Mouse (Mus musculus): ENCODE results near the gene Mtch2. TPM values are rescaled to one million over a fixed set of nuclear protein-coding genes. Genes with fewer than 3 reads are reported as not detected.

Gene Mtch2
- 13.0 and 13.3 TPM in 2 replicates for polyA plus RNA-seq (2012)

DNA sequence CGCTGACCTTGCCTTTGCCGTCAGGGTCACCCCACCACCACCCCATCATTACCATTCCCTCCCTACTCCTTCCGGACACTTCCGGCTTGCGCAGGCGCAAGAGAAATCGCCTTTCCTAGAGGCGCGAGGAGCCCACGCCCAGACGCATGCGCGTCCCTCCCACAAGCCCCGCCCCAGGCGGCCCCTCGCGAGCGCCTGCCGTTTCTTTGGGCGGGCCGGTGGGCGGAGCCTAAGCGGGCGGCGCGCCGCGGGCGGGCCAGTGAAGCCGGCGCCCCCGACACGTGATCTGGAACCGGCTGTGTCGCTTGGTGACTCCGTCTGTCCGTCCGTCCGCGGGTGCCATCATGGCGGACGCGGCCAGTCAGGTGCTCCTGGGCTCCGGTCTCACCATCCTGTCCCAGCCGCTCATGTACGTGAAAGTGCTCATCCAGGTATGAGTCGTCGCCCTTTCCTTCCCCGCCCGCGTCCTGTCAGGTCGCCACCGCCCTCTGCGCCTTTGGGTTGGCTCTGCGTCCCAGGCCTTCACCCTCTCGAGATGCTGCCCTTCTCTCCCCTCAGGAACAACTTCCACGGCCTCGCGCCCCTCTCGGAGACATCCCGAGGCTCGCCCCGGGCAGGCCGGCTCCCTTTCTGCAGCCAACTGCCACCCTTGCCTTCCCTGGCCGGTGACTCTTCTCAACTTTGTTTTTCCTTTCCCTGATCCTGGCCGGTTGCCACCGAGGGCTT is at the start of gene Mtch2:
Gene Mtch2 (plus strand): TSS at position 201 of the 726 bp plus-strand sequence.
- TF ChIP-seq GATA1 (IDR thresholded peaks at IDR 0.05; ENCODE audit: low read length) = no peak

DNA sequence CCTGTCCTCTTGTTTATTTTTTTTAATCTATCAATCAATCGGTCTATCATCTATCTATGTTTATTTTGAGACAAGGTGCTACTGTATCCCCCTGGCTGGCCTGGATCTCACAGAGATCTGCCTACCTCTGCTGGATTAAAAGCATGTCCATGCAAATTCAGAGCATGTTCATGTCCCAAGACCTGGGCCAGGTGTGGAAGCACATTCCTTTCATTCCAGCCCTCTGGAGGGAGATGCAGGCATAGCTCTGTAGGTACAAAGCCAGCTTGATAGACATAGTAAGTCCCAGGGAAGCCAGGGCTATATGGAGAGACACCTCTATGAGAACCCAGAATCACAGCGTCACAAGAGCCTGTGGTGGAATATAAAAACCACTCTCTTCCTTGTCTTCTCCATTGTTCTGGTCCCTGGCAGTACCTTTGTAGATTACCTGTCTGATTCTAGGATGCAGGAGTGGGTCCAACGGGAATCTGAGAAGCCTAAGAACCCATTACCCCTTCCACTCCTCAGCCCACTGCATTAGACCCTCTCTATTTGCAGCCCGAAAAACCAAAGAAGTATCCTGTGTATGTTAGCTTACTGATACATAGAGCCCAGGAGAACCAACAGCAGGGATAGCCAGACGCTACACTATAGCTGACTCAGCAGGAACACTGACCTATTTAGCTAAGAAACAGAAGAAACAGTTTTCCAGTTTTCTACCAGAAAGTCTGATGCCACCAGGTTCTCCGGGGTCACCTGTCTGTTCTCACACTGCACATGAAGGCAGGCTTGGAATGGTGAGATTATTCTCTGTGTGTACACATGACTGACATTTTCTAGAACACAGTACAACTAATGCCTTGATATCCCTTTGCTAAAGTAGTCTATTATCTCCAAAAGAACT is 38.5 kb upstream of the Mtch2 start:
- TF ChIP-seq GATA1 (IDR thresholded peaks at IDR 0.05; ENCODE audit: low read length) = no peak

DNA sequence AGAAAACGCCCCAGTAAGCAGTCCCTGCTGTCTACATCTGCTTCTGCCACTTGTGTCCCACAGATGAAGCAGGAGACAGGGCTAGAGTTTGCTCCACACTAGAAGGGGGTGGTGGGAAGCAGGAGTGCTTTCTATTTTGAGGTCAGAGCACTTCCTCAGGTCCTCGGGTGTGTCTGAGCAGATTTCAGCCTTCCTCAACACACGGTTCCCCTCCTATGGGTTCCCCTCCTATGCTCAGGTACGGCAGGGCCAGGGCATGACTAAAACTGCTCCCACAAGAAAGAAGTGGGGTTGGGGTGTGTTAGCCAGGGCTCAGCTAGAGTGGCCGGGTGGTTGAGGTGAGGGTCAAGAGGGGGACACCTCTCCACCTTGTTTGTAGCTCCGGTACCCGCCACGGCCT is 36.2 kb upstream of the Mtch2 start:
- no peak for TF ChIP-seq GATA1 (IDR thresholded peaks at IDR 0.05; ENCODE audit: low read length)

DNA sequence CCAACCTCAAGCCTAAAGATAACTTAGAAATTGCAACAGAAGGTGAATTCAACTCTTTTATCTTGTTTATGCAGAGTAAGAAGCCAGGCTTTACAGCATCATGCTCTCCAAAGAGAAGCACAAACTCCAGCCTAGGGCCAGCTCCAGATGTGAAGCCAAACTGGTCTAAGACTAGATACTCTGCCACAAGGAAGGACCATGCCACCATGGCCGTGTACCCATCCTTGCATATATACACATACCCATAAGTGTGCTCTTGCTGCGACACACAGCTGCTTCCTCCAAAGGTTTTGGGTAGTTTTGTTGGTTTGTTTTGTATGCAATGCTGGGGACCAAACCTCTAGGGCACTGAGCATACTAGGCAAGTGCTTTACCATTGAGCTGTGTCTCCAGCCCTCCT is 31.7 kb upstream of the Mtch2 start:
- no peak for TF ChIP-seq GATA1 (IDR thresholded peaks at IDR 0.05; ENCODE audit: low read length)

DNA sequence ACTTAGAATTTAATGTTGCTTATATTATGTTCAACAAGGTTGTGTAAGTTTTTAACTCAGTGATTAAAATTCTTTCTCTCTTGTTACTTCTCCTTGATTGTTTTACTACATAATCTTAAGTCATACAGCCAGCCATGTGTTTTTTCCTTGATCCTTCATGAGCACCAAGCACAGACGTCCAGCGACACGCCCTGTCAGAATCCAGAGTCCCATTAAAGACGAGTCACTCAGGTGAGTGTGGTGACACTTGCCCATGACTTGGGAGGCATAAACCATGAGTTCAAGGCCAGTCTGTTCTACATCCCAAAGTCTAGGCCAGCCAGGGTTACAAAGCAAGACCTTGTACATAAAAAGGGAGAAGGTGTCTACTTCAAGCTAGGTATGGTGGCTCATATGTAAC is 30.8 kb upstream of the Mtch2 start:
- no peak for TF ChIP-seq GATA1 (IDR thresholded peaks at IDR 0.05; ENCODE audit: low read length)

DNA sequence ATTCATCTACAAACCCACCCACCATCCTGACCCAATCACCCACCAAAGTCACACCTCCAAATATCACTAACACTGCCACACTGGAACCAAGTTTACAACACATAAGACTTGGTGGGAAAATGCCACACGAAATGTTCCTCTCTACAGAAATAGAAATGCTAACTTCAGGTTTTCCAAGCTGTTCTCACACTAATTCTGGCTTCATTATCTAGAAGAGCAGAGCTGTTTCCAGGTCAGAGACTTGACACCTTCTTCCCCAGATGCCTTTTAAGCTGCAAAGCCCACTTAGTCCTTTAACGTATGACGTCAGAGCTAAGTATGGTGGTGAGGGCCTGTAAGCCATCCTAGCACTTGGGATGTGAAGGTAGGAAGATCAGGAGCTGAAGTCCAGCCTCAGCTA is 28.2 kb upstream of the Mtch2 start:
- no peak for TF ChIP-seq GATA1 (IDR thresholded peaks at IDR 0.05; ENCODE audit: low read length)

DNA sequence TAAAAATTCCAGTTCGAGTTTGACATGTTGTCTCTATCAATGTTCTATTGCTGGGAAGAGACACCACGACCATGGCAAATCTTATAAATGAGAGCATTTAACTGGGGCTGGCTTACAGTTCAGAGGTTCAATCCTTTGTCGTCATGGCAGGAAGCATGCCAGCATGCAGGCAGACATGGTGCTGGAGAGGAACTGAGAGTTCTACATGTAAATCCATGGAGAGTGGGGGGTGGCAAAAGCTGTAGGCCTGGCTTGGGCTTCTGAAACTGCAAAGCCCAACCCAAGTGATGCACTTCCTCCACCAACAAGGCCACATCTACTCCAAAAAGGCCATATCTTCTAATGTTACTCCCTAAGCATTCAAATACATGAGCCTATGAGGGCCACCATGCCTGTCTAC is 26.1 kb upstream of the Mtch2 start:
- no peak for TF ChIP-seq GATA1 (IDR thresholded peaks at IDR 0.05; ENCODE audit: low read length)

DNA sequence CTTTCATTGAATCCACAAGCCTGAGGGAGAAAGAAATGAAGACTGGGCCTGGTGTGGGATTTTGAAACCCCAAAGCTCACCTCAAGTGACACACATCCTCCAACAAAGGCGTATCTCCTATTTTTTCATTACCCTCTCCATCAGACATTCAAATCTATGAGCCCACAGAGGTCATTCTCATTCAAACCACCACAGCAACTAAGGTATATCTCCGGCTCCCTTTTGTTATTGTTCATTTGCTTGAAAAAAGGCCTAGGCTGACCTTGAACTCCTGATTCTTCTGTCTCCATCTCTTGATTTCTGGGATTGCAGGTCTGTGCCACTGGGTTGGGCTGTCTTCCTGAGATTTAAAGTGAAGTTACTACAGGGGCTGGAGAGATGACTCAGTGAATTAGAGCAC is 24.0 kb upstream of the Mtch2 start:
- TF ChIP-seq GATA1 (IDR thresholded peaks at IDR 0.05; ENCODE audit: low read length) = no peak

DNA sequence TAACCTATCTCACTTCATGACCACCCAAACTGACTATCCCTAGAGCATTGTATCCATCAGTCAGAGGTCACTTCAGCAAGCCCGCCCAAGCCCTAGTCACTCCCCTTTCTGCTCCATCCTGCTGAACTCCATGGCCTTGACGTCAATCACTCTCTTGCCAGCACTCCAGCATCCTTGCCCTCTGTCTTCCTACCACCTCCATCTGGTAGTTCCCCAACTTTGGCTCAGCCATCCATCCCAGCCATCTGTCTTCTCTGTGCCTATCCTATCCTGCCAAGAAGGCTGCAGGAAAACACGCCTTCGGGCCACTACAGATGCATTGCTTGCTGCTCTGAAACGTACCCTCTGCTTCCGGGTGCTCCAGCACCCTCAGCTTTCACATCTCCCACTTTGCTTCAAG is 23.2 kb upstream of the Mtch2 start:
- no peak for TF ChIP-seq GATA1 (IDR thresholded peaks at IDR 0.05; ENCODE audit: low read length)

DNA sequence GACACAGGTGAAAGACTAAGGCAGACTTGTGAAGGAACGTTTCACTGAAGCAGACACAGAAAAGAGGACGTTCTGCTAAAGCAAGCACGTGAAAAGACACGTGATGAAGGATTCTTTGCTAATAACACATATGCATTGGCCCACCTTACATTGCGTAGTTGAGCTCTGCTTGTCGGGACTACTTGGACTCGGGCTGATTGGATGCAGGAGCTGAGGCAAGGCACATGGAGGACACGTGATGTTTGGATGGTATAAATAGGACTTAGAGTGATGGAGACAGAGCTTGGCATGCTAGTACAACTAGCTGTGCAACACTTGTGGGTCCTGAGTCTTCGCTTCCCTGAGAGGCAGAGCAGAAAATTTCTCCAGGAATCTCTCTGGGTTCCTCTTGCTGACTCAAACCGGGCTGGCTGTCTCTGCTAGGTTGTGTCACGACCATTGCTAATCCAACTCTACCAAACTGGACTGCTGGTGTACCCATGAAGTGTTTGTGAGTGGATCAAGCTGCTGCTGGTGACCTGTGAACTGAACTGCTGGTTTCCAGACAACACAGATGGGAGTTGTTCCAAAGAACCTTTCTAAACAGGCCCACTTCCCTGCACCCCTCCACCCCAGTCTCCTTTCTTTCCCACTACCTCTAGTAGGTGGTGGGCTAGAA is 21.3 kb upstream of the Mtch2 start:
- no peak for TF ChIP-seq GATA1 (IDR thresholded peaks at IDR 0.05; ENCODE audit: low read length)

DNA sequence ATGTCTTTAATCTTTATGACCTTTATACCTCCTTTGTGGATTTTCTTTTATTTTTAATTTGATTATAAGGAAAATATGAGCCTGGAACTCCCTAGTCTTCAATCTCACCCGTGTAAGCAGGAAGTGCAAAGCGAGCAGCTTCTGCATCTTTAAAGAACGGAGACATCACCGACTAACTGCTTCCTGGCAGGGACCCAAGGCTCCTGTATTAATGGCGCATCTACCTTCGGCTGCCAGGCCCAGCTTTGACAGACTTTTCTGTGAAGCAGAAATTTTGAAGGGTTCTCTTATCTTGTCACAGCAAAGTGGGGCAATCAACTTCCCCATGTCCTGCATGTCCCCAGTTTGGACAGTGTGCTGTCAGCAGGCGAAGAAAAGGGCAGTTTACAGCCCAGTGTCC is 18.2 kb upstream of the Mtch2 start:
- no peak for TF ChIP-seq GATA1 (IDR thresholded peaks at IDR 0.05; ENCODE audit: low read length)

DNA sequence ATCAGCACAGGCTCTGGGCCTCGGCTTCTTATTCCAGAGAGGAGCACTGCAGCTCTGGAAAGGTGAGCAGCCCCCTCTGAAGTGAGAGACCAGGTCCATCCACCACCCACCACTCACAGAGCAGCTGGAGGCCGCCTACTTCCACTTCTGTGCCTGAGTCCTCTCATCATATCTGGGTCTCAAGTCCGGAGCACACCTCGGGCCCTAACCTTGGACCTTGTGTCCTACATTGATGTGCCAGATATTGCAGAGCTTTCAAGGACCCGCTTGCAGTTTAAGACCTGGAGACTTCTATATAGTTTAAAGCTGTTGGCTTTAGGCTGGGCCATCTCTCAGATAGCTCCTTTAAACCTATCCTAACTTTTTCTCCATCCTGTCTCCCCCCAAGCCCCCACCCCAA is 13.5 kb upstream of the Mtch2 start:
- no peak for TF ChIP-seq GATA1 (IDR thresholded peaks at IDR 0.05; ENCODE audit: low read length)

DNA sequence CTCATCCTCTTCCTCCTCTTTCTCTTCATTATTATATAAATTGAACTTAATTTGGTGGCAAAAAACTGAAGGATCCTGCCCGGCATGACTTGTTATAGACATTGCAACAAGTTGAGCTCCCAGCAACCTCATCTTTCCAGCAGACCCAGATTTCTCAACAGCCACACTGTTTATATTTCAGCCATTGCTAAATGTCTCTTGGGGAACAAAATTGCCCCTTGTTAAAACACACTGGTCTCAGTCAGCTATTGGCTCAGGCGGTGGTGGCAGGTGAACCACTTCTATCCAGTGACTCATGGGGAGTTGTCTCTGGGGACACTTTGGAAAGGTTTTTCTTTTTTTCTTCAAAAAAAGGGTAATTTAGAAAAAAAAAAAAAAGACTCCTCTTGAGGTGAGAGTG is 8.3 kb upstream of the Mtch2 start:
- TF ChIP-seq GATA1 (IDR thresholded peaks at IDR 0.05; ENCODE audit: low read length) = no peak

DNA sequence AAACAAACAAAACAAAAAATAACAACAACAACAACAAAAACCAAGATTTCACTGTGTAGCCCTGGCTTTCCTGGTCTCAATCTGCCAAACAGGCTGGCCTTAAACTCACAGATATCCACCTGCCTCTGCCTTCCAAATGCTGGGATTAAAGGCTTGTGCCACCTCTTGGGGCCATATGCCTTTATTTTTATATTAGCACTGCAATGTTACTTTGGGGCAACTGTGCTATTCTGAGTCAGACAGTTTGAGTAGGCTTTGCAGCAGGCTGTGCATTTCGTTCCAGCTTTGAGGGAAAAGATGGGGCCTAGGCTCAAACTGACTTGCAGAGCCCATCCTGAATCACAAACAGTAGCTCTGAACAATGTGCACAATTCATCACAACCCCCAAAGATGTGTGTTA is 3.3 kb upstream of the Mtch2 start:
- no peak for TF ChIP-seq GATA1 (IDR thresholded peaks at IDR 0.05; ENCODE audit: low read length)

DNA sequence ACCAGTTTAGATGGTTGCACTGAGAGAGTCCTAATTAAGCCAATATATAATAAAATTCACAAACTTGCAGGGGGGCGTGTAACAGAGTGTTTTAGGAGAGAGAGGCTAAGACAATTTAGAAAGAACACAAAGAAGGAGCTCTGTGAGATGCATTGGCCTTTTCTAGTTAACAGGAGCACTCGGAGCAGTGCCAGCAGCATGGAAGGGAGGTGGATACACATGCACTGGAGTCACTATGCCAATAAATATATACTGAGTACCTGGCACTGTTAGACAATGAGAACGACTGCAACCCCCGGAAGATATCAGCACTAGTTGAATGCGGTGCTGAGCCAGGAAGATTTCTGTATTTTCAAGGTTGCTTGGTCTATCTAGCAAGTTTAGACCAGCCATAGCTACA is 2.7 kb upstream of the Mtch2 start:
- no peak for TF ChIP-seq GATA1 (IDR thresholded peaks at IDR 0.05; ENCODE audit: low read length)

DNA sequence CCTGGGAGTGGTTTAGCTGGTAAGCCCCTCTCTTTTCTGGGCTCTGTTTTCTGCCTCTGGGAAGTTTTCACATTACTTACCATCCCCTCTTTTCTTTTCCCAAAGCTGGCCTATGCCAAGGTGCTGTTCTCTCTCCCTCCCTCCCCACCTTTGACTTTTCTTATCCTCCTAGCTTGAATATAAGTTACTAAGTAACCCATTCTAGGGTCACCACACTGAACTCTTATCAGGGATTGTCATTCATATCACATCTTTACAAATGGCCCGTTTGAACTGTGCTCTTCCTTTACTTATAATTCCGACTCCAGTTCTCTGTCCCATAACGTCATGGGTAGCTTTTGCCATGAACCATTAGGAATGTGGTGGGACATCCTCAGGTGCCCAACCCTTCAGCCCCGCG is 1.7 kb upstream of the Mtch2 start:
- TF ChIP-seq GATA1 (IDR thresholded peaks at IDR 0.05; ENCODE audit: low read length) = no peak
